Mouse (Mus musculus): ENCODE results near the gene Dlst. TPM values are rescaled to one million over a fixed set of nuclear protein-coding genes. Genes with fewer than 3 reads are reported as not detected.

Dlst gene
- polyA plus RNA-seq, 1 experiment from 2014 or later: 77.5 TPM

GRCm38 (mm10) chr12:85109426-85109825 is 1.2 kb upstream of the Dlst start:
- no peak overlapping the region for H3K4me3 ChIP-seq (ENCODE audit: low read depth, low read length)
- 14% methylated on average over 4 of the region's 4 CpGs for WGBS
- H3K36me3 ChIP-seq (ENCODE audit: control insufficient read depth, insufficient read depth, low read length): peaks cover 10% of the 10 kb centered on the region; the same call in 1 of the 2 replicates
- H3K4me1 ChIP-seq (ENCODE audit: control insufficient read depth, insufficient read depth, low read length): peaks cover 15% of the 10 kb centered on the region
- H3K27ac ChIP-seq (ENCODE audit: low read depth, low read length): no peak overlapping the region
- H3K9ac ChIP-seq (ENCODE audit: low read length): no peak overlapping the region; the same call in 1 of the 2 replicates
- ATAC-seq (no peak), DNase-seq (ENCODE audit: low spot score) (no peak)
- peak overlapping the region; percentile 71; the same call in 1 of the 2 replicates for H3K4me2 ChIP-seq (ENCODE audit: low read length)
- H3K27me3 ChIP-seq (replicated peaks; ENCODE audit: control insufficient read depth, insufficient read depth, low read length): no peaks in the 10 kb centered on the region
- H3K9me3 ChIP-seq (replicated peaks; ENCODE audit: control insufficient read depth, low read length): no peaks in the 10 kb centered on the region

- Histone ChIP-seq H3K4me3 (ENCODE audit: low read depth, low read length) (peak overlapping the region; percentile 99), H3K9me3 (replicated peaks; ENCODE audit: control insufficient read depth, low read length) (no peaks in the 10 kb centered on the region), H3K27me3 (replicated peaks; ENCODE audit: control insufficient read depth, insufficient read depth, low read length) (no peaks in the 10 kb centered on the region), H3K4me2 (ENCODE audit: low read length) (peak overlapping the region; percentile 71), H3K4me1 (ENCODE audit: control insufficient read depth, insufficient read depth, low read length) (peaks cover 15% of the 10 kb centered on the region), H3K27ac (ENCODE audit: low read depth, low read length) (peak overlapping the region; percentile 78; the same call in 1 of the 2 replicates), H3K9ac (ENCODE audit: low read length) (peak overlapping the region; percentile 97), H3K36me3 (ENCODE audit: control insufficient read depth, insufficient read depth, low read length) (peaks cover 17% of the 10 kb centered on the region)
- ATAC-seq (peak; percentile 9; the same call in 1 of the 2 replicates), DNase-seq (ENCODE audit: low spot score) (peak; percentile 17)
- 12% methylated on average over 18 of the region's 18 CpGs for WGBS
Measured at GRCm38 (mm10) chr12:85110011-85110697, 479 bp upstream of the Dlst start.

- no peak for ATAC-seq
- Histone ChIP-seq H3K9me3 (replicated peaks; ENCODE audit: control insufficient read depth, low read length) (no peaks in the 10 kb centered on the region), H3K4me3 (ENCODE audit: low read depth, low read length) (no peak overlapping the region), H3K27me3 (replicated peaks; ENCODE audit: control insufficient read depth, insufficient read depth, low read length) (no peaks in the 10 kb centered on the region), H3K9ac (ENCODE audit: low read length) (no peak overlapping the region), H3K4me1 (ENCODE audit: control insufficient read depth, insufficient read depth, low read length) (peaks cover 15% of the 10 kb centered on the region), H3K4me2 (ENCODE audit: low read length) (peak overlapping the region; percentile 71; the same call in 1 of the 2 replicates), H3K27ac (ENCODE audit: low read depth, low read length) (no peak overlapping the region), H3K36me3 (ENCODE audit: control insufficient read depth, insufficient read depth, low read length) (peaks cover 29% of the 10 kb centered on the region)
- WGBS: 92% methylated on average over 7 of the region's 7 CpGs
- no peak for DNase-seq (ENCODE audit: low spot score)
Measured at GRCm38 (mm10) chr12:85112550-85113251, 2.1 kb downstream of the Dlst start.

GRCm38 (mm10) chr12:85113337-85113736 is 2.7 kb downstream of the Dlst start:
- no peaks in the 10 kb centered on the region for H3K9me3 ChIP-seq (replicated peaks; ENCODE audit: control insufficient read depth, low read length)
- ATAC-seq (no peak), DNase-seq (ENCODE audit: low spot score) (no peak)
- H3K27ac ChIP-seq (ENCODE audit: low read depth, low read length): no peak overlapping the region
- peaks cover 35% of the 10 kb centered on the region for H3K36me3 ChIP-seq (ENCODE audit: control insufficient read depth, insufficient read depth, low read length)
- H3K4me3 ChIP-seq (ENCODE audit: low read depth, low read length): no peak overlapping the region
- peaks cover 15% of the 10 kb centered on the region for H3K4me1 ChIP-seq (ENCODE audit: control insufficient read depth, insufficient read depth, low read length)
- 94% methylated on average over 3 of the region's 3 CpGs for WGBS
- no peak overlapping the region for H3K4me2 ChIP-seq (ENCODE audit: low read length)
- H3K27me3 ChIP-seq (replicated peaks; ENCODE audit: control insufficient read depth, insufficient read depth, low read length): no peaks in the 10 kb centered on the region
- no peak overlapping the region for H3K9ac ChIP-seq (ENCODE audit: low read length)

- Histone ChIP-seq H3K27me3 (replicated peaks; ENCODE audit: control insufficient read depth, insufficient read depth, low read length) (no peaks in the 10 kb centered on the region), H3K36me3 (ENCODE audit: control insufficient read depth, insufficient read depth, low read length) (peaks cover 41% of the 10 kb centered on the region), H3K27ac (ENCODE audit: low read depth, low read length) (no peak overlapping the region), H3K4me1 (ENCODE audit: control insufficient read depth, insufficient read depth, low read length) (peaks cover 15% of the 10 kb centered on the region), H3K9me3 (replicated peaks; ENCODE audit: control insufficient read depth, low read length) (no peaks in the 10 kb centered on the region), H3K4me2 (ENCODE audit: low read length) (no peak overlapping the region), H3K9ac (ENCODE audit: low read length) (no peak overlapping the region), H3K4me3 (ENCODE audit: low read depth, low read length) (no peak overlapping the region)
- 97% methylated on average over 3 of the region's 3 CpGs for WGBS
- ATAC-seq: no peak
- DNase-seq (ENCODE audit: low spot score): no peak
Measured at GRCm38 (mm10) chr12:85113917-85114316, 3.3 kb downstream of the Dlst start.

- Histone ChIP-seq H3K27me3 (replicated peaks; ENCODE audit: control insufficient read depth, insufficient read depth, low read length) (no peaks in the 10 kb centered on the region), H3K9ac (ENCODE audit: low read length) (no peak overlapping the region), H3K36me3 (ENCODE audit: control insufficient read depth, insufficient read depth, low read length) (peaks cover 58% of the 10 kb centered on the region), H3K4me3 (ENCODE audit: low read depth, low read length) (no peak overlapping the region), H3K27ac (ENCODE audit: low read depth, low read length) (no peak overlapping the region), H3K4me1 (ENCODE audit: control insufficient read depth, insufficient read depth, low read length) (peaks cover 8% of the 10 kb centered on the region), H3K9me3 (replicated peaks; ENCODE audit: control insufficient read depth, low read length) (no peaks in the 10 kb centered on the region), H3K4me2 (ENCODE audit: low read length) (no peak overlapping the region)
- 55% methylated on average over 7 of the region's 7 CpGs for WGBS
- DNase-seq (ENCODE audit: low spot score) (no peak), ATAC-seq (no peak)
Measured at GRCm38 (mm10) chr12:85115678-85116077, 5.0 kb downstream of the Dlst start.

GRCm38 (mm10) chr12:85121806-85122459 is 11.3 kb downstream of the Dlst start:
- H3K4me3 ChIP-seq (ENCODE audit: low read depth, low read length): no peak overlapping the region
- DNase-seq (ENCODE audit: low spot score) (peak; percentile 44), ATAC-seq (no peak)
- H3K27me3 ChIP-seq (replicated peaks; ENCODE audit: control insufficient read depth, insufficient read depth, low read length): no peaks in the 10 kb centered on the region
- H3K27ac ChIP-seq (ENCODE audit: low read depth, low read length): no peak overlapping the region
- no peak overlapping the region for H3K4me2 ChIP-seq (ENCODE audit: low read length)
- 75% methylated on average over 9 of the region's 9 CpGs for WGBS
- H3K4me1 ChIP-seq (ENCODE audit: control insufficient read depth, insufficient read depth, low read length): no peaks in the 10 kb centered on the region
- H3K36me3 ChIP-seq (ENCODE audit: control insufficient read depth, insufficient read depth, low read length): peaks cover 85% of the 10 kb centered on the region
- no peak overlapping the region for H3K9ac ChIP-seq (ENCODE audit: low read length)
- H3K9me3 ChIP-seq (replicated peaks; ENCODE audit: control insufficient read depth, low read length): no peaks in the 10 kb centered on the region

GRCm38 (mm10) chr12:85123108-85123530 is 12.5 kb downstream of the Dlst start:
- H3K36me3 ChIP-seq (ENCODE audit: control insufficient read depth, insufficient read depth, low read length): peaks cover 78% of the 10 kb centered on the region
- H3K27me3 ChIP-seq (replicated peaks; ENCODE audit: control insufficient read depth, insufficient read depth, low read length): no peaks in the 10 kb centered on the region
- no peak overlapping the region for H3K4me3 ChIP-seq (ENCODE audit: low read depth, low read length)
- DNase-seq (ENCODE audit: low spot score): no peak
- no peak overlapping the region for H3K27ac ChIP-seq (ENCODE audit: low read depth, low read length)
- no peak for ATAC-seq
- no peak overlapping the region for H3K9ac ChIP-seq (ENCODE audit: low read length)
- H3K4me2 ChIP-seq (ENCODE audit: low read length): no peak overlapping the region
- H3K4me1 ChIP-seq (ENCODE audit: control insufficient read depth, insufficient read depth, low read length): no peaks in the 10 kb centered on the region
- WGBS: 94% methylated on average over 9 of the region's 9 CpGs
- no peaks in the 10 kb centered on the region for H3K9me3 ChIP-seq (replicated peaks; ENCODE audit: control insufficient read depth, low read length)
